Mouse (Mus musculus): ENCODE measurements around the gene Lta.

Gene Lta

GRCm38 (mm10) chr17:35159638-35160037 is 45.5 kb downstream of the Lta start:
- no peak for DNase-seq (ENCODE audit: low read depth, low spot score)

- no peak for DNase-seq (ENCODE audit: low read depth, low spot score)
Measured at GRCm38 (mm10) chr17:35158850-35159593, 46.1 kb downstream of the Lta start.

- DNase-seq (ENCODE audit: low read depth, low spot score) = no peak
Measured at GRCm38 (mm10) chr17:35157661-35158175, 47.4 kb downstream of the Lta start.

GRCm38 (mm10) chr17:35157254-35157653 is 47.9 kb downstream of the Lta start:
- no peak for DNase-seq (ENCODE audit: low read depth, low spot score)

GRCm38 (mm10) chr17:35156461-35157200 is 48.5 kb downstream of the Lta start:
- DNase-seq (ENCODE audit: low read depth, low spot score) = no peak

GRCm38 (mm10) chr17:35155451-35155850 is 49.7 kb downstream of the Lta start:
- no peak for DNase-seq (ENCODE audit: low read depth, low spot score)

GRCm38 (mm10) chr17:35154616-35155015 is 50.5 kb downstream of the Lta start:
- no peak for DNase-seq (ENCODE audit: low read depth, low spot score)

- DNase-seq (ENCODE audit: low read depth, low spot score) = no peak
Measured at GRCm38 (mm10) chr17:35153931-35154330, 51.2 kb downstream of the Lta start.

All from CD4-positive, CD25-positive, alpha-beta regulatory T cell, adult 2 months (primary cell).